In the genomic region with DNA sequence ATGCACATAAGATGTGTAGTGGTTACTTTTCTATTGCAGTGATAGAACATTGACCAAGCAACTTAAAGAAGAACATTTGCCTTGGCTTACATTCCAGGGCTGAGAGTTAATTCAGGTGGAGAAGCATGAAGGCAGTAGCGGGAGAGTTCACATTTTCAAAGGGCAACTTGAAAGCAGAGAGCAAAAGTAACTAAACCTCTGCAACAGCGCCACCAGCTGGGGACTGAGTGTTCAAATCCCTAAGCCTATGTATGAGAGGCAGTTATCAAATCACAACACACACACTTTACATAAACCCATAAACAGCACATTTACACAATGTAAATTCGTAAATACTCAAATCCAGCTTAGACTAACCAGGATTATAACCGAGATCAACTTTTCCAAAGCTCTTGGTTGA, we compare ENCODE assay signal across 9 mouse cellular contexts. TPM values are rescaled to one million over a fixed set of nuclear protein-coding genes. Genes with fewer than 3 reads are reported as not detected.
DNase-seq lines count a peak whose midpoint lies in the region; ATAC-seq and TF ChIP-seq lines count a peak whose summit lies in the region.
"Had no signal": no experiment of that assay in that cellular context is flagged by ENCODE, and none has a peak within 500 bp of the region (broad histone marks: within the 10 kb centered on the region; RNA-seq: fewer than 3 reads in every experiment).

No protein-coding gene starts in this region.

- peak; percentile 86 for TF ChIP-seq CTCF in midbrain, postnatal 0 days (IDR thresholded peaks at IDR 0.05)

- H3K4me2 ChIP-seq in hindbrain, embryonic 16.5 days (ENCODE audit: low read length), result no peak overlapping the region
- H3K4me2 ChIP-seq in midbrain, postnatal 0 days (ENCODE audit: low read depth, low read length, poor library complexity, severe bottlenecking), result no peak overlapping the region
- H3K4me2 ChIP-seq: neural tube, embryonic 13.5 days had no signal

- H3K36me3 ChIP-seq in hindbrain, embryonic 10.5 days, result peaks cover 17% of the 10 kb centered on the region
- peaks cover 8% of the 10 kb centered on the region for H3K36me3 ChIP-seq in hindbrain, embryonic 16.5 days (ENCODE audit: control insufficient read depth, insufficient read depth, low read length)
- H3K36me3 ChIP-seq in midbrain, postnatal 0 days (ENCODE audit: insufficient read depth, low read length), result peaks cover 4% of the 10 kb centered on the region; the same call in 1 of the 2 replicates
- H3K36me3 ChIP-seq in splenic B cell, adult 2 months (ENCODE audit: control insufficient read depth, insufficient read depth, low read length, poor library complexity, severe bottlenecking), result no peaks in the 10 kb centered on the region

- WGBS in hindbrain, embryonic 10.5 days, result 11% methylated on average over 4 of the region's 4 CpGs
- 11% methylated on average over 4 of the region's 4 CpGs for WGBS in hindbrain, embryonic 16.5 days
- WGBS in midbrain, postnatal 0 days, result 10% methylated on average over 4 of the region's 4 CpGs

- peaks cover 17% of the 10 kb centered on the region for H3K4me1 ChIP-seq in hindbrain, embryonic 10.5 days (replicated peaks)
- H3K4me1 ChIP-seq in hindbrain, embryonic 16.5 days (ENCODE audit: control insufficient read depth, insufficient read depth, low read depth, low read length), result peaks cover 12% of the 10 kb centered on the region
- H3K4me1 ChIP-seq in midbrain, postnatal 0 days (ENCODE audit: insufficient read depth, low read length), result no peaks in the 10 kb centered on the region

- H3K27ac ChIP-seq in hindbrain, embryonic 10.5 days, result no peak overlapping the region
- no peak overlapping the region for H3K27ac ChIP-seq in hindbrain, embryonic 16.5 days (ENCODE audit: low read depth, low read length)
- H3K27ac ChIP-seq in midbrain, postnatal 0 days (ENCODE audit: low read depth, low read length), result no peak overlapping the region
- H3K27ac ChIP-seq: neural tube, embryonic 13.5 days had no signal

- H3K9ac ChIP-seq in hindbrain, embryonic 16.5 days (ENCODE audit: low read depth, low read length), result no peak overlapping the region
- H3K9ac ChIP-seq in midbrain, postnatal 0 days (replicated peaks; ENCODE audit: low read length, poor library complexity, severe bottlenecking), result no peak overlapping the region
- H3K9ac ChIP-seq: neural tube, embryonic 13.5 days had no signal

- H3K9me3 ChIP-seq in hindbrain, embryonic 10.5 days, result no peaks in the 10 kb centered on the region
- H3K9me3 ChIP-seq in hindbrain, embryonic 16.5 days (ENCODE audit: control insufficient read depth, low read length), result no peaks in the 10 kb centered on the region
- H3K9me3 ChIP-seq in midbrain, postnatal 0 days (ENCODE audit: low read length), result no peaks in the 10 kb centered on the region
- H3K9me3 ChIP-seq: neural tube, embryonic 13.5 days had no signal

- intact Hi-C loops in heart, postnatal 10 days (cut with DNase I), result loop anchor here (1.0 to 5.0 kb wide), 4 partner anchors 67 to 452 kb away; a partner anchor contains a TSS

- ATAC-seq in hindbrain, embryonic 16.5 days, result no peak
- ATAC-seq in midbrain, postnatal 0 days (ENCODE audit: low FRiP score), result no peak

- H3K27me3 ChIP-seq in hindbrain, embryonic 10.5 days (ENCODE audit: insufficient read depth, poor library complexity, severe bottlenecking), result no peaks in the 10 kb centered on the region
- no peaks in the 10 kb centered on the region for H3K27me3 ChIP-seq in hindbrain, embryonic 16.5 days (replicated peaks; ENCODE audit: control insufficient read depth, insufficient read depth, low read length)
- no peaks in the 10 kb centered on the region for H3K27me3 ChIP-seq in midbrain, postnatal 0 days (ENCODE audit: insufficient read depth, low read length)
- no peaks in the 10 kb centered on the region for H3K27me3 ChIP-seq in splenic B cell, adult 2 months (ENCODE audit: control insufficient read depth, insufficient read depth, low read length, poor library complexity, severe bottlenecking)

- no peak overlapping the region for H3K4me3 ChIP-seq in hindbrain, embryonic 10.5 days
- no peak overlapping the region for H3K4me3 ChIP-seq in hindbrain, embryonic 16.5 days (ENCODE audit: low read length)
- no peak overlapping the region for H3K4me3 ChIP-seq in midbrain, postnatal 0 days (ENCODE audit: low read depth, low read length)
- H3K4me3 ChIP-seq: neural tube, embryonic 13.5 days had no signal

- peak; percentile 76 for DNase-seq in hindbrain, embryonic 10.5 days (ENCODE audit: low spot score)
- peak; percentile 63 for DNase-seq in adrenal gland, adult 8-10 months
- DNase-seq in embryo, embryonic 11.5 days (ENCODE audit: low read depth, low spot score), result peak; percentile 77
- peak; percentile 83 to 91 for DNase-seq in heart, postnatal 10 days
- peak; percentile 81 to 82 for DNase-seq in left cerebral cortex, adult 18-20 months (ENCODE audit: low spot score in 2 of 2)
- peak; percentile 92 for DNase-seq in midbrain, postnatal 0 days (ENCODE audit: low spot score)
- peak; percentile 88 for DNase-seq in splenic B cell, adult 2 months (ENCODE audit: low read depth, low spot score)

RNA-seq across cellular contexts. Expression of a gene that starts 1.7 kb away (rescaled TPM):
- polyA plus RNA-seq in hindbrain, embryonic 10.5 days (2016; fragmentation: Nextera tagmentation; extraction: Ambion mirVana), result 215 and 226 TPM in 2 replicates
- 200 and 203 TPM in 2 replicates for polyA plus RNA-seq in hindbrain, embryonic 16.5 days (2015; fragmentation: Nextera tagmentation; extraction: Ambion mirVana)
- total RNA-seq in adrenal gland, adult 8-10 months (2022), result 10 to 100 TPM; 52.7 to 73.4 (median 60.4) TPM
- total RNA-seq in heart, postnatal 10 days (2021), result 10 to 100 TPM; 55.5 to 61.6 TPM
- 10 to 100 TPM; 64.8 to 68.3 TPM for total RNA-seq in left cerebral cortex, adult 18-20 months (2021)
- 90.7 and 103 TPM in 2 replicates for total RNA-seq in midbrain, postnatal 0 days (2014; rRNA removed)
- polyA plus RNA-seq in midbrain, postnatal 0 days (2015; fragmentation: Nextera tagmentation; extraction: Ambion mirVana), result 220 and 234 TPM in 2 replicates
